In genomic region chr5:113786985-113787384, GRCm38 (mm10) we compare ENCODE assay signal across 25 mouse cellular contexts. TPM values are rescaled to one million over a fixed set of nuclear protein-coding genes. Genes with fewer than 3 reads are reported as not detected.
A peak's percentile ranks its signal among the peaks of the same experiment; 100 is the strongest.
DNase-seq lines count a peak whose midpoint lies in the region; ATAC-seq and TF ChIP-seq lines count a peak whose summit lies in the region.
"Had no signal": no experiment of that assay in that cellular context is flagged by ENCODE, and none has a peak within 500 bp of the region (broad histone marks: within the 10 kb centered on the region; RNA-seq: fewer than 3 reads in every experiment).

No protein-coding gene starts in this region.

- no peak for TF ChIP-seq CTCF in layer of hippocampus, adult 2 months (conservative IDR thresholded peaks at IDR 0.05)

- WGBS in embryonic facial prominence, embryonic 13.5 days: 78% methylated on average over 5 of the region's 5 CpGs
- WGBS in liver, embryonic 11.5 days: 40% methylated on average over 5 of the region's 5 CpGs

- H3K9me3 ChIP-seq in embryonic facial prominence, embryonic 13.5 days: no peaks in the 10 kb centered on the region
- H3K9me3 ChIP-seq in liver, embryonic 11.5 days (ENCODE audit: control insufficient read depth, low read length): no peaks in the 10 kb centered on the region
- H3K9me3 ChIP-seq: forebrain, embryonic 15.5 days; heart, embryonic 13.5 days; liver, embryonic 13.5 days; lung, embryonic 15.5 days; neural tube, embryonic 12.5 days had no signal

- H3K4me3 ChIP-seq in layer of hippocampus, adult 2 months: no peak overlapping the region
- no peak overlapping the region for H3K4me3 ChIP-seq in embryonic facial prominence, embryonic 13.5 days
- H3K4me3 ChIP-seq in liver, embryonic 11.5 days (ENCODE audit: low read depth, low read length): no peak overlapping the region
- H3K4me3 ChIP-seq: forebrain, embryonic 15.5 days; heart, embryonic 13.5 days; liver, embryonic 13.5 days; lung, embryonic 15.5 days; neural tube, embryonic 12.5 days had no signal

- ATAC-seq in embryonic facial prominence, embryonic 13.5 days (ENCODE audit: insufficient number of reproducible peaks, insufficient read depth, low FRiP score, low TSS enrichment, low read depth): no peak
- ATAC-seq in monocyte, adult 5-6 weeks (replicated peaks; ENCODE audit: insufficient number of reproducible peaks, low FRiP score, low TSS enrichment, poor library complexity, severe bottlenecking): peak; percentile 37
- no peak for ATAC-seq in liver, embryonic 11.5 days (replicated peaks; ENCODE audit: low FRiP score)
- ATAC-seq: activated CD4-positive, CD25-positive, alpha-beta regulatory T cell, adult 4 months; forebrain, embryonic 15.5 days; midbrain, embryonic 16.5 days had no signal

- 0 out of 2 replicates have a peak overlapping the region, but pooled peaks have one; percentile 2 for H3K9ac ChIP-seq in embryonic facial prominence, embryonic 13.5 days
- H3K9ac ChIP-seq in liver, embryonic 11.5 days (ENCODE audit: low read depth, low read length): no peak overlapping the region
- H3K9ac ChIP-seq: forebrain, embryonic 15.5 days; heart, embryonic 13.5 days; liver, embryonic 13.5 days; lung, embryonic 15.5 days; neural tube, embryonic 12.5 days had no signal

- H3K27me3 ChIP-seq in embryonic facial prominence, embryonic 13.5 days: no peaks in the 10 kb centered on the region; the same call in 1 of the 2 replicates
- peaks cover 15% of the 10 kb centered on the region for H3K27me3 ChIP-seq in liver, embryonic 11.5 days (replicated peaks; ENCODE audit: control insufficient read depth, insufficient read depth, low read length)
- H3K27me3 ChIP-seq: neural tube, embryonic 12.5 days had no signal

- peaks cover 61% of the 10 kb centered on the region for H3K4me1 ChIP-seq in embryonic facial prominence, embryonic 13.5 days
- peaks cover 32% of the 10 kb centered on the region for H3K4me1 ChIP-seq in liver, embryonic 11.5 days (replicated peaks; ENCODE audit: control insufficient read depth, insufficient read depth, low read length)
- H3K4me1 ChIP-seq: forebrain, embryonic 15.5 days had no signal

- peak; percentile 45 for DNase-seq in layer of hippocampus, adult 11-12 months (ENCODE audit: low spot score)
- no peak for DNase-seq in layer of hippocampus, adult 2 months (ENCODE audit: low spot score in 2 of 2)
- DNase-seq in thymus, postnatal 36 days: peak; percentile 40 to 62
- DNase-seq in liver, embryonic 11.5 days (ENCODE audit: low spot score): no peak
- no peak for DNase-seq in cerebellum, adult 11-12 months
- DNase-seq in retina, postnatal 1 day: no peak
- DNase-seq: adrenal gland, postnatal 36 days; cerebellum, postnatal 14 days; heart, adult 11 months; heart, postnatal 4 days; kidney, adult 8-10 months; kidney, postnatal 36 days; layer of hippocampus, postnatal 36 days; left cerebral cortex, postnatal 4 days; liver, embryonic 13.5 days; right cerebral cortex, postnatal 25 days had no signal

- no peak overlapping the region for H3K27ac ChIP-seq in layer of hippocampus, adult 2 months
- H3K27ac ChIP-seq in embryonic facial prominence, embryonic 13.5 days: no peak overlapping the region
- no peak overlapping the region for H3K27ac ChIP-seq in liver, embryonic 11.5 days (ENCODE audit: low read depth, low read length)
- H3K27ac ChIP-seq: forebrain, embryonic 15.5 days; heart, embryonic 13.5 days; liver, embryonic 13.5 days; lung, embryonic 15.5 days; macrophage; neural tube, embryonic 12.5 days had no signal

- no peaks in the 10 kb centered on the region for H3K36me3 ChIP-seq in embryonic facial prominence, embryonic 13.5 days
- no peaks in the 10 kb centered on the region for H3K36me3 ChIP-seq in liver, embryonic 11.5 days (ENCODE audit: control insufficient read depth, insufficient read depth, low read length)
- H3K36me3 ChIP-seq: forebrain, embryonic 15.5 days; heart, embryonic 13.5 days; liver, embryonic 13.5 days; lung, embryonic 15.5 days; neural tube, embryonic 12.5 days had no signal

- H3K4me2 ChIP-seq in embryonic facial prominence, embryonic 13.5 days: no peak overlapping the region
- no peak overlapping the region for H3K4me2 ChIP-seq in liver, embryonic 11.5 days
- H3K4me2 ChIP-seq: forebrain, embryonic 15.5 days; heart, embryonic 13.5 days; liver, embryonic 13.5 days; lung, embryonic 15.5 days; neural tube, embryonic 12.5 days had no signal

RNA-seq across cellular contexts. Expression of gene Tmem119, which starts 13.3 kb away (rescaled TPM):
- total RNA-seq in layer of hippocampus, adult 2 months (2021): 10 to 100 TPM; 22.8 to 24.0 TPM
- 109 and 141 TPM in 2 replicates for polyA plus RNA-seq in embryonic facial prominence, embryonic 13.5 days (2015; fragmentation: Nextera tagmentation; extraction: Ambion mirVana)
- total RNA-seq in monocyte, adult 5-6 weeks (2017): not detected in 3 replicates
- 15.6 and 16.9 TPM in 2 replicates for polyA plus RNA-seq in liver, embryonic 11.5 days (2014; fragmentation: Nextera tagmentation; extraction: Ambion mirVana)
- polyA plus RNA-seq: activated CD4-positive, CD25-positive, alpha-beta regulatory T cell, adult 4 months; macrophage had no signal

RNA-seq across cellular contexts. Expression of gene Iscu, which starts 14.4 kb away (rescaled TPM):
- 100 to 1,000 TPM; 111 to 122 TPM for total RNA-seq in layer of hippocampus, adult 2 months (2021)
- polyA plus RNA-seq in embryonic facial prominence, embryonic 13.5 days (2015; fragmentation: Nextera tagmentation; extraction: Ambion mirVana): 101 and 106 TPM in 2 replicates
- total RNA-seq in monocyte, adult 5-6 weeks (2017): 110 to 223 TPM (median 180 TPM) in 3 replicates
- polyA plus RNA-seq in liver, embryonic 11.5 days (2014; fragmentation: Nextera tagmentation; extraction: Ambion mirVana): 109 and 117 TPM in 2 replicates

RNA-seq across cellular contexts. Expression of gene Sart3, which starts 14.7 kb away (rescaled TPM):
- total RNA-seq in layer of hippocampus, adult 2 months (2021): 10 to 100 TPM; 53.5 to 54.4 TPM
- polyA plus RNA-seq in embryonic facial prominence, embryonic 13.5 days (2015; fragmentation: Nextera tagmentation; extraction: Ambion mirVana): 63.6 and 65.7 TPM in 2 replicates
- total RNA-seq in monocyte, adult 5-6 weeks (2017): 34.4 to 48.1 TPM (median 42.3 TPM) in 3 replicates
- 52.0 and 54.4 TPM in 2 replicates for polyA plus RNA-seq in liver, embryonic 11.5 days (2014; fragmentation: Nextera tagmentation; extraction: Ambion mirVana)

RNA-seq across cellular contexts. Expression of gene Selplg, which starts 45.5 kb away (rescaled TPM):
- total RNA-seq in layer of hippocampus, adult 2 months (2021): 10 to 100 TPM; 28.3 to 28.8 TPM
- polyA plus RNA-seq in embryonic facial prominence, embryonic 13.5 days (2015; fragmentation: Nextera tagmentation; extraction: Ambion mirVana): 2.2 and 2.3 TPM in 2 replicates
- total RNA-seq in monocyte, adult 5-6 weeks (2017): 212 to 415 TPM (median 221 TPM) in 3 replicates
- polyA plus RNA-seq in liver, embryonic 11.5 days (2014; fragmentation: Nextera tagmentation; extraction: Ambion mirVana): 17.1 and 17.8 TPM in 2 replicates

RNA-seq across cellular contexts. Expression of gene Ficd, which starts 51.4 kb away (rescaled TPM):
- 10 to 100 TPM; 12.2 to 12.5 TPM for total RNA-seq in layer of hippocampus, adult 2 months (2021)
- 6.2 and 6.6 TPM in 2 replicates for polyA plus RNA-seq in embryonic facial prominence, embryonic 13.5 days (2015; fragmentation: Nextera tagmentation; extraction: Ambion mirVana)
- total RNA-seq in monocyte, adult 5-6 weeks (2017): 2.0 to 4.7 TPM (median 4.2 TPM) in 3 replicates
- 2.9 and 3.7 TPM in 2 replicates for polyA plus RNA-seq in liver, embryonic 11.5 days (2014; fragmentation: Nextera tagmentation; extraction: Ambion mirVana)

Comparison
In these comparisons a context has a peak if more than half of its experiments do, and no peak if none do; other contexts are left out.
1. DNase-seq: peak in layer of hippocampus, adult 11-12 months (single experiment) and thymus, postnatal 36 days (2 of 2); none in layer of hippocampus, adult 2 months (0 of 2), liver, embryonic 11.5 days (single experiment), cerebellum, adult 11-12 months (single experiment) and retina, postnatal 1 day (single experiment).
2. RNA of gene Tmem119, which starts 13.3 kb away (total RNA-seq): 22.8 to 24.0 TPM in layer of hippocampus, adult 2 months; not detected in monocyte, adult 5-6 weeks; every median in the first group is over 10 times any median in the second.